Mouse (Mus musculus): Measurements from ENCODE around the gene Kif5c.

DNA sequence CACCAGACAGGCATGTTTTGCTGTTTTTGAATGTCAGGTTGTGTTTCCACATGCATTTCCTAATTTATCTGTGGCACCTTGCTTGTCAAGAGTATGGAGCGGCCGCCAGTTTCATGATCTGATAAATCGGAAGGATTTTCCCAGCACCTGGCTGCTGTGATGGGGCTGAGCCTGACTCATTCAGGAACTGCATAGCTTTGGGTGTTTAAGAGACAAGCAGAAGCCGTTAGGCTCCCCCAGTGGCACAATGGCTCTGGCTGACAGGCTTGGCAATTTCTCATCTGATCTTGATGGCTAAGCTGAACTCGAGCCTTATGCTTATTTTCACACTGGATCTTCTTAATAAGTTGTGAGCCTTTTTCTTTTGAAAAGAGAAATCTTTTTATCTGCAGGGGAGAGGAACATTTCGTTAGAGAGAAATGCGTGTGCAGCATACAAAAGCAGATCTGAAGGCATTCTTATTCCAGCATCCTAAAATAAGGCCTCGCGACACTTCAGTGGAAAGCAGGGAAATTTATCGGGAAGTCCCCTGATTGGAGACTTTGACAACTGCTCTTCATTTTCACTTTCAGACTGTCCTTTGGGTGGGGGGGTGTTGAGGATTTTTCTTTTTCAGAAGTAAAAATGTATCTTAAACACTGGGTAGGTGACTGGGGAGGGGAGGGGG lies 132.6 kb downstream of the Kif5c start:
- no peak for TF ChIP-seq USF1 (IDR thresholded peaks at IDR 0.05; ENCODE audit: low read depth)
- TF ChIP-seq CTCF (IDR thresholded peaks at IDR 0.05; ENCODE audit: control insufficient read depth, insufficient read depth, insufficient read length) = no peak
- no peak for TF ChIP-seq CEBPB (IDR thresholded peaks at IDR 0.05; ENCODE audit: low read depth)
- no peak for TF ChIP-seq MAX (IDR thresholded peaks at IDR 0.05)
- no peak for TF ChIP-seq MYOD1 (IDR thresholded peaks at IDR 0.05; ENCODE audit: control insufficient read depth, insufficient read length, low read depth)
- no peak for TF ChIP-seq MYOG (IDR thresholded peaks at IDR 0.05; ENCODE audit: control insufficient read depth, extremely low read depth, insufficient read length)

Measured in C2C12 (cell line).